Mouse (Mus musculus) ovary, postnatal 14 days (tissue): ENCODE measurements around the gene Tnxb.

Source experiments
- DNase-seq: peaks from one replicate; pipeline ENCODE4 v3.0.0; 2022; ENCODE audit warnings: low spot score

The Tnxb gene

GRCm38 (mm10) chr17:34643944-34644343 lies 26.4 kb upstream of the Tnxb start:
- no peak for DNase-seq

DNA sequence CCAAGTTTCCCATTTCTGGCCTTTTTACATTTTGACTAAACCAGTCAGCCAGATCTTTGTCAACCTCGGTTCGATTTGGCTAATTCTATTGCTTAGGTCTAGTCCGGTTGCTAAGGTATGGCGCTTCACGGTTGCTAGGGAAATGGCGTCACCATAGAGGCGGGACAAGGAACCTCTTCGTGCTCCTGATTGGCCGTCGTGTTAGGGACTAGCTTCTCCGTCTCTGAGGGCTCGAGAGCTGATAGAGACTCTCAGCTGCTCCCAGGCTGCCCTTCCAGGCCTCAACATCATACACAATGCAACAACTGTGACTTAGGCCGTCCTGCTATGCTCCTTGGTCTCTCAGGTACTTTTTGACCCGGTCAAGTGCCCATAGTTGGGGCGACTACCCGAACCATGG lies 25.7 kb upstream of the Tnxb start, which contains the start of gene Fkbpl:
Gene Fkbpl (plus strand): TSS at position 157 of the 400 bp plus-strand sequence.
- peak; percentile 97 for DNase-seq

- DNase-seq = no peak
These were observed 25.0 kb upstream of the Tnxb start for GRCm38 (mm10) chr17:34645256-34645829.

GRCm38 (mm10) chr17:34645831-34646511 lies 24.4 kb upstream of the Tnxb start:
- no peak for DNase-seq

GRCm38 (mm10) chr17:34646906-34647787 lies 23.2 kb upstream of the Tnxb start, which contains the start of gene Atf6b:
Gene Atf6b (plus strand): TSS chr17:34647146.
- DNase-seq = peak; percentile 80

GRCm38 (mm10) chr17:34648141-34648890 lies 22.0 kb upstream of the Tnxb start:
- DNase-seq = no peak

DNA sequence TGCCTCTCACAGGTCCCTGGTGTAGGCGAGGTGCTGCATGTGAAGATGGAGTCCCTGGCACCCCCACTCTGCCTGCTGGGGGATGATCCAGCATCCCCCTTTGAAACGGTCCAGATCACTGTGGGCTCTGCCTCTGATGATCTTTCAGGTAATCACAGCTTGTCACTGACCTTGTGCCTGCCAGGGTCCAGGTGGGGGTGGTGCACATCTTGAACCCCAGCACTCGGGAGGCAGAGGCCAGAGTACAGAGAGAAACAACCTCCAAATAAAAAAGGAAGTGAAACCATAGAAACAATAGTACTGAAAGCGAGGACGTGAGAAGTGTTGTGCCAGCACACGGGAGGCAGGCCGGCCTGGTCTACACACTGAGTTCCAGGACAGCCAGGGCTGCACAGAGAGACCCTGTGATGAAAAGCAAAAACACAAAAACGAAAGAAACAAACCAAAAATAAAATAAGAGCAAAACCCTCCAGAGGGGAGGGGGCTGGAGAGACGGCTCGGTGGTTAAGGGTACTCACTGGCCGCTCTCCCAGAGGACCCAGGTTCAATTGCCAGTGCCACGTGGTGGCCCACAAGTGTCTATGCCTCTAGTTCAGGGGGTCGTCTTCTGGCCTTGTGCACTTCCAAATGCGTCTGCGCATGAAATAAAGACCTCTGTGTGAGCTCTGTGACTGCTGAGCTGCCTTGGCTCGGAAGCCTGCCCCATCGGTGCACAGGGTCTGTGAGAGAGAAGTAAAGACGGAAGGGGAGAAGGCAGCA lies 21.1 kb upstream of the Tnxb start:
- DNase-seq = no peak

DNA sequence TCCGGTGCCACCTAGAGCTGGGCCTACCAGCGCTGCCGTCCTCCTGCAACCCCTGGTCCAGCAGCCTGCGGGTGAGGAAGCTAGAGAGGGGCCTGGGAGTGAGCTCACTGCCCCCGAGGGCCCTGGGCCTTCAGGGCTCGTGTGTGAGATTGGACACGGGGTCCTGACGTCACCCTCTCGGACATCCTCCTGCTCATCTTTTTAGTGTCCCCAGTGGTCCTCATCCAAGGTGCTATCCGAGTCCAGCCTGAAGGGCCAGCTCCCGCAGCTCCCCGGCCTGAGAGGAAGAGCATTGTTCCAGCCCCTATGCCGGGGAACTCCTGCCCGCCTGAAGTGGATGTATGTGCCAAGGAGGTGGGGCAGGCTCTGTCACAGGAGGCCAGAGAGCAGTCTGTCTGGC lies 19.6 kb upstream of the Tnxb start:
- no peak for DNase-seq

- DNase-seq = no peak
These were observed 18.7 kb upstream of the Tnxb start for GRCm38 (mm10) chr17:34651507-34652221.

DNA sequence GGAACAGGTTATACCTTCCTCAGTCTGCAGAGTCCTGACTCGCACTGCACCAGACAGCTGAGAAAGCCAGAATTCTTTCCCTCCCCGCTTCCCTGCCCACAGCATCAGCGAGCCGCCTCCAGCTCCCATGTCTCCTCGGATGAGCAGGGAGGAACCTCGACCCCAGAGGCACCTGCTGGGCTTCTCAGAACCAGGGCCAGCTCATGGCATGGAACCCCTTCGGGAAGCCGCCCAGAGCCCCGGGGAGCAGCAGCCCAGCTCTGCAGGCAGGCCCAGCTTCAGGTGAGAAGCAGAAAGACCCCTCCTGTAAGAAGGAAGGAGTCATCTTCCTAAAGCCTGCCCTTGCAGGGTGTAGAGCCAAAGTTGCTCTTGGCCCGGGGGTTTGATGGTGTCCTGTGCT lies 17.8 kb upstream of the Tnxb start:
- DNase-seq = no peak

- DNase-seq = no peak
These were observed 17.4 kb upstream of the Tnxb start for GRCm38 (mm10) chr17:34652985-34653384.

- DNase-seq = no peak
These were observed 16.5 kb upstream of the Tnxb start for GRCm38 (mm10) chr17:34653746-34654285.

GRCm38 (mm10) chr17:34654392-34654791 lies 15.9 kb upstream of the Tnxb start:
- DNase-seq = no peak

- no peak for DNase-seq
These were observed 15.2 kb upstream of the Tnxb start for GRCm38 (mm10) chr17:34655160-34655559.

GRCm38 (mm10) chr17:34655581-34655991 lies 14.7 kb upstream of the Tnxb start:
- peak; percentile 77 for DNase-seq

DNA sequence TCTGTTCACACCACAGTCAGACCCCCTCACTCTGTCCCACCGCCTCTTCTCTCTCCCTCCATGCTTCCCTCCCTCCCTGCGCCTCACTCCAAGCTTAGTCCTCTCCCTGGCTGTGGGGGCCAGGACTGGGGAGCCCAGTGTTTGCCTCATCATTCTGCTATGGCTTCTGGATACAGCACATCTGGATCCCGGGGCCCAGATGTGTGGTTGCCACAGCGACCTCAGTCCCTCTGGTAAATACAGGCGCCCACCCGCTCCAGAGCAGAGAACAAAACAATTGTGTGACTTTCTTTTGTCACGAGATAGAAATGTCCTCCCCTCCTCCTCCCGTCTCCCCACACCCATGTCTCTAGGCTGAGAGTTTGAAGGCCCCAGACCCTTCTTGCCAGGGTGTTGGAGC lies 13.7 kb upstream of the Tnxb start:
- DNase-seq = no peak

DNA sequence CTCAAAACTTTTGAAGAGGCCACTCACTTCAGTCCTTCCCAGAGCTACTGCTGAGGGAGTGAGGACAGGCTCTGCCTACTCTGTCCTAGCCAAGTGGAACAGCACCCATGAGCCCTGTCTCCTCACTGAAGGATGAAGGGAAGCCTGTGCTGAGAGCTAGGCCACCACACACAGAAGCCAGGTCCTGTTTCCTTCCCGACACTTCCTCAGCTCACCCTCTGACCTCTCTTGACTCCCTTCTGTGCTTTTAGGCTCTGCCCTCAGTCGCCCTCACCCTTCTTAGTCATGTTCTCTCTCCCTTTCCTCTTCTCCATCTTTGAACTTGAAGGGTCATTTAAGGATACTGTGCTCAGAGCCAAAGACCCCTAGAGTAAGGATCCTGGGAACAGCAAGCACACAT lies 13.1 kb upstream of the Tnxb start:
- DNase-seq = no peak

GRCm38 (mm10) chr17:34658145-34658544 lies 12.2 kb upstream of the Tnxb start:
- DNase-seq = no peak

GRCm38 (mm10) chr17:34658591-34658990 lies 11.7 kb upstream of the Tnxb start:
- no peak for DNase-seq

DNA sequence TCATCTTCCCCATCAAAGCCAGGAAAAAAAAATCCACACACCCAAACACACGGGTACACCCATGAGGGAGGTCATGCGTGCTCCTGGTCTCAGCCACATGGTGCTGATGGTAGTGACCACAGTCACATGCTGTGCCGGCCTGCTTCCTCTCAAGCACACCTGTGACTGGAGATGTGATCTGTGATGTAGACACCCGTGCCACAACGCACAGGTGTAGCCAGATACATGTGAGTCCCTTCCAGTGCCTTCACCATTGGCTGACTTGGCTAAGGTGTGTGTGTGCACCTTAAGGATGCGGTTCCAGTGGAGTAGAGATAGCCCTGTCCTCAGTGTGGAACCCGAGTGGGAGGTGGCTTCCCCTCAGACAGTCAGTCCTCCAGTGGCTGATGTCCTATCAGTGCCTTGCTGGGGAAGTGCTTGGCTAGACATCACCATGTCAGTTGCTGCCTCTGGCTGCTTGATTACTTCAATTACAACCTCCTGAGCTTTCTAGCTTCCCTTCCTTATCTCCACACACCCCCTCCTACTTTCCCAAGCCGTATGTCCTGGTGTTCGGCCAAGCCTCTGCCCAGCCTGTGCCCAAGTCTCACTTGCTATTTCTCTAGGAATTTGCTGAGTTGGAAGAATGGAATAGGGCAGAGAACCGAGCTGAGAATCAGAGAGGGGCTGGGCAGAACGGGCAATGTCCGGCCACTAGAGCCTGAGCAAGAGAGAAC lies 11.0 kb upstream of the Tnxb start:
- DNase-seq = no peak
